ENCODE assay signal across 9 mouse cellular contexts in genomic region chr13:60337383-60337782, GRCm38 (mm10).
A peak's percentile ranks its signal among the peaks of the same experiment; 100 is the strongest.
DNase-seq lines count a peak whose midpoint lies in the region; ATAC-seq and TF ChIP-seq lines count a peak whose summit lies in the region.
"Had no signal": no experiment of that assay in that cellular context is flagged by ENCODE, and none has a peak within 500 bp of the region (broad histone marks: within the 10 kb centered on the region; RNA-seq: fewer than 3 reads in every experiment).

No protein-coding gene starts in this region.

- no peak overlapping the region for H3K4me2 ChIP-seq in intestine, embryonic 16.5 days (ENCODE audit: low read depth, low read length)

- POLR2A ChIA-PET in Patski (lab: Charles Lee): no interaction called here

- H3K9me3 ChIP-seq in intestine, embryonic 16.5 days (ENCODE audit: control insufficient read depth, low read length): no peaks in the 10 kb centered on the region

- no peak overlapping the region for H3K27ac ChIP-seq in intestine, embryonic 16.5 days (ENCODE audit: low read length)
- no peak overlapping the region for H3K27ac ChIP-seq in thymus, adult 2 months (ENCODE audit: control insufficient read depth, insufficient read depth, low read length)

- no peak overlapping the region for H3K9ac ChIP-seq in intestine, embryonic 16.5 days (ENCODE audit: low read depth, low read length)

- TF ChIP-seq POLR2A in thymus, adult 2 months (IDR thresholded peaks at IDR 0.05; ENCODE audit: control insufficient read depth, extremely low read depth, insufficient read depth, low read length, poor library complexity): no peak

- no peak for TF ChIP-seq CTCF in Patski (IDR thresholded peaks at IDR 0.05)
- no peak for TF ChIP-seq CTCF in thymus, adult 2 months (IDR thresholded peaks at IDR 0.05; ENCODE audit: borderline replicate concordance, control insufficient read depth, extremely low read depth, insufficient read depth, low read length, poor library complexity)

- no peaks in the 10 kb centered on the region for H3K4me1 ChIP-seq in intestine, embryonic 16.5 days (ENCODE audit: control insufficient read depth, insufficient read depth, low read length)
- no peaks in the 10 kb centered on the region for H3K4me1 ChIP-seq in thymus, adult 2 months (replicated peaks; ENCODE audit: control insufficient read depth, insufficient read depth, low read length)

- no peaks in the 10 kb centered on the region for H3K36me3 ChIP-seq in intestine, embryonic 16.5 days (ENCODE audit: control insufficient read depth, insufficient read depth, low read length)
- no peaks in the 10 kb centered on the region for H3K36me3 ChIP-seq in thymus, adult 2 months (ENCODE audit: control insufficient read depth, insufficient read depth, low read length)

- no peaks in the 10 kb centered on the region for H3K27me3 ChIP-seq in Patski
- no peaks in the 10 kb centered on the region for H3K27me3 ChIP-seq in intestine, embryonic 16.5 days (replicated peaks; ENCODE audit: control insufficient read depth, insufficient read depth, low read length)
- H3K27me3 ChIP-seq in thymus, adult 2 months (ENCODE audit: control insufficient read depth, insufficient read depth, low read length): no peaks in the 10 kb centered on the region

- in situ Hi-C loops in Patski (cut with MboI; ENCODE audit: low pct_unique_long_range_greater_than_20kb): no loop called here

- DNase-seq in adrenal gland, postnatal 10 days: peak; percentile 15
- DNase-seq in adrenal gland, postnatal 25 days: no peak
- DNase-seq in layer of hippocampus, adult 11-12 months (ENCODE audit: low spot score): peak; percentile 59
- no peak for DNase-seq in layer of hippocampus, adult 9-10 months (ENCODE audit: low spot score)
- DNase-seq in Patski (ENCODE audit: low read depth, low spot score): no peak
- DNase-seq in urinary bladder, postnatal 4 days (ENCODE audit: low spot score in 2 of 2): no peak
- no peak for DNase-seq in thymus, adult 2 months
- DNase-seq: cerebellum, adult 8-10 months had no signal

- peak; percentile 51 for ATAC-seq in Patski
- peak; percentile 44; the same call in 1 of the 2 replicates for ATAC-seq in intestine, embryonic 16.5 days

- CTCF ChIA-PET in Patski (lab: Charles Lee): interaction anchor here (1.2 to 2.6 kb wide), 3 partner anchors 9 to 12 kb away, joined by 3 to 12 read pairs (median 5); no protein-coding TSS in a partner anchor

- WGBS in intestine, embryonic 16.5 days: 41% methylated on average over 2 of the region's 2 CpGs
- 66% methylated on average over 2 of the region's 2 CpGs for WGBS in thymus, adult 2 months

- H3K4me3 ChIP-seq in intestine, embryonic 16.5 days (ENCODE audit: low read length): no peak overlapping the region
- H3K4me3 ChIP-seq in thymus, adult 2 months (ENCODE audit: control insufficient read depth, insufficient read depth, low read length): no peak overlapping the region

Comparison
In these comparisons a context has a peak if more than half of its experiments do, and no peak if none do; other contexts are left out.
1. DNase-seq: peak in adrenal gland, postnatal 10 days (single experiment) and layer of hippocampus, adult 11-12 months (single experiment); none in adrenal gland, postnatal 25 days (single experiment), layer of hippocampus, adult 9-10 months (single experiment), Patski (single experiment), urinary bladder, postnatal 4 days (0 of 2) and thymus, adult 2 months (single experiment).